Mouse (Mus musculus) macrophage (primary cell): Measurements from ENCODE around the gene Dync1li2. TPM values are rescaled to one million over a fixed set of nuclear protein-coding genes. Genes with fewer than 3 reads are reported as not detected.

Experiments
- H3K27ac ChIP-seq: fragments of 350-480 bp; formaldehyde crosslinking; 2 replicates; pipeline ENCODE4 v1.9.0; 2021
- H3K36me3 ChIP-seq: fragments of 350-480 bp; formaldehyde crosslinking; 2 replicates; pipeline ENCODE4 v1.9.0; 2021; ENCODE audit errors: inconsistent target
- H3K4me3 ChIP-seq: fragments of 350-480 bp; formaldehyde crosslinking; 2 replicates; pipeline ENCODE4 v1.9.0; 2021; ENCODE audit errors: inconsistent target
- H3K79me2 ChIP-seq: fragments of 350-480 bp; formaldehyde crosslinking; 2 replicates; pipeline ENCODE4 v1.9.0; 2021; ENCODE audit errors: inconsistent target
- WGBS: methylation state at CpG from one replicate; pipeline ENCODE4 v1.1.7; 2026; ENCODE audit warnings: inconsistent platforms; ENCODE audit not compliant: missing documents; 5-methylcytosine and 5-hydroxymethylcytosine counted together
- polyA plus RNA-seq: library from polyadenylated mRNA; stranded (reverse); fragments of 250-400 nt; gene quantifications from 3 replicates; pipeline ENCODE4 v1.2.4, GENCODE M21; 2018; ENCODE audit warnings: inconsistent platforms

Dync1li2 gene
- polyA plus RNA-seq, 1 experiment from 2014 or later: 36.4 TPM

DNA sequence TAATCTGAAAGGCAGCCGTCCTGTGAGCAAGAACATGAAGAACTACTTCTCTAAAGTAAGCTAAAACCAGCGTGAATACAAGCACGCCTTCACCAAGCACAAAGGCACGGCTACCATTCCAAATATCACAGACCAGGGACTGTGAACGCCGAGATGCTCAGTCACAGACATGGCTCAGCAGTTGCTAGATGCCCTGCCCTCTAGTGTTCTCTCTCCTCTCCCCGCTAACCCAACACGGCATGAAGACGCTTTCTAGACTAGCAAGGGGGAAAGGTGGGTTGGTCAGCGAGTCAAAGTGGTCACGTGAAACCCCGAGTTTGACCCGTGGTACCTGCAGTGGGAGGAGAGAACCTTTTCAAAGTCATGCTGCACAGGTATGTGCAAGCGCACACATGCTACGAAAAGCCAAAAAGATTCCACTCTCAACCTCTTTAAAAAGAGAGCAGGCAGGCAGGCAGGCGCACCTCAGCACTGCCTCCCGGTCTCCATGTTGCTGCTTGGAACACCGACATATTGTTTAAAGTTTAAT lies 8.0 kb downstream of the Dync1li2 start:
- Histone ChIP-seq H3K27ac (no peak overlapping the region), H3K79me2 (peaks cover 79% of the 10 kb centered on the region), H3K4me3 (no peak overlapping the region), H3K36me3 (peaks cover 73% of the 10 kb centered on the region)
- 90% methylated on average over 17 of the region's 18 CpGs for WGBS

DNA sequence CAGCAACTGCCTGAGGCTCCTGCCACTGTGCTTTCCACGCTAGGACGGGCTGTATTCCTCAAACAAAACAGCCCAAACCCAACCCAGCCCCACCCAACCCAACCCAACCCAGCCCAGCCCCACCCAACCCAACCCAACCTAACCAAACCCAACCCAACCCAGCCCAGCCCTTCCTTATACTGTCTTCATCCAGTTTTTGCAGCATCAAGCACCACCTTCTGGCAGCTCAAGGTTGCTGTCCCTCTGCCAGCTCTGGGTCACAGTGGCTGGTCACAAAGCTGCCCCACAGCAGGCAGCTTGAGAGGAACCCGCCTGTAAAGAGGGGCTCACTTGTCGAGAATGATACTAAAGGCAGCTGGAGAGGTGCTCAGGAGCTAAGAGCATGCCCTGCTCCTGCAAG lies 8.6 kb downstream of the Dync1li2 start:
- Histone ChIP-seq H3K4me3 (no peak overlapping the region), H3K79me2 (peaks cover 72% of the 10 kb centered on the region), H3K36me3 (peaks cover 71% of the 10 kb centered on the region), H3K27ac (no peak overlapping the region)
- WGBS: 53% methylated on average over 4 of the region's 4 CpGs

DNA sequence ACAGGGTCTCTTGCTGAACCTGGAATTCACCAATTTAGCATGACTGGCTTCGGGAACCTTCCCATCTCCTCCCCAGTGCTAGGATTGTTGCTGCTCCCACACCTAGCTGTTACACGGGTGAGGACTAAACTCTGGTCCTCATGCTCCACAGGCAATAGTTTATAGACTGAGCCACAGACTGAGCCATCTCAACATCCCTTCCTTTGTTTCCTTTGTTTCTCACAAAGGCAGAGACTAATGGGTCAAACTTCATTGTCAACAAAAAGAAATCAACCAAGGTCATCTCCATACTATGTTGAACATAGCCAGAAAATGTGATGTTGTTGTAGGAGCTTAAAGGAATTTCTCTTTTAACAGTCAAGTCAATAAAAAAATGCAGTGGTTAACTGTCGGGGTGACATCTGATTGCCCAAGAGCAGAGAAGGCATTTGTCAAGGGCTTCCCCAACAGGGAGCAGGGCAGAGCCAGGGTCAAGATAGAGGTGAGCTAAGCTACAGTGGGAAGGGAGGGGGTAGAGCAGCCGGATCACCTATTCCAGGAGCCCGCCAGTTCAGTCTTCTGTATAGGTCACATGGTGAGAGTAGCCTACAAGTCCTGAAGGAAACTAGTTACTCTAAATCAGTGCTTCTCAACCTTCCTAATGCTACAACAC lies 9.5 kb downstream of the Dync1li2 start:
- no peak overlapping the region for H3K4me3 ChIP-seq
- peaks cover 71% of the 10 kb centered on the region for H3K36me3 ChIP-seq
- H3K79me2 ChIP-seq: peaks cover 63% of the 10 kb centered on the region
- WGBS: 60% methylated on average over 5 of the region's 5 CpGs
- no peak overlapping the region for H3K27ac ChIP-seq

DNA sequence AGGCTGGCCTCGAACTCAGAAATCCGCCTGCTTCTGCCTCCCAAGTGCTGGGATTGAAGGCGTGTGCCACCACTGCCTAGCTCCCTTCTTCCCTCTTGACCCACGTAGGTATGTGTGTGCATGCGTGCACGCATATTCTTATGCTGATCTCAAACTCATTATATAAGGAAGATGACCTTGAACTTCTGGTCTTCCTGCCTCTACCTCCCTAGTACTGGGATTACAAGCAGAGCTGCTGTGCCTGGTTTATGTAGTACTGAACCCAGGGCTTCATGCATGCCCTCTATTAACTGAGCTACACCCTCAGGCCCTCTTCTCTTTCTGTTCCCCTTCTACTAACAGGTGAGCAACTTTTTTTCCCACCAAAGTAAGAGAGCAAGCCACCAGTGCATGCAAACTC lies 10.2 kb downstream of the Dync1li2 start:
- H3K79me2 ChIP-seq: peaks cover 56% of the 10 kb centered on the region
- peaks cover 73% of the 10 kb centered on the region for H3K36me3 ChIP-seq
- no peak overlapping the region for H3K4me3 ChIP-seq
- WGBS: 98% methylated on average over 6 of the region's 6 CpGs
- no peak overlapping the region for H3K27ac ChIP-seq

DNA sequence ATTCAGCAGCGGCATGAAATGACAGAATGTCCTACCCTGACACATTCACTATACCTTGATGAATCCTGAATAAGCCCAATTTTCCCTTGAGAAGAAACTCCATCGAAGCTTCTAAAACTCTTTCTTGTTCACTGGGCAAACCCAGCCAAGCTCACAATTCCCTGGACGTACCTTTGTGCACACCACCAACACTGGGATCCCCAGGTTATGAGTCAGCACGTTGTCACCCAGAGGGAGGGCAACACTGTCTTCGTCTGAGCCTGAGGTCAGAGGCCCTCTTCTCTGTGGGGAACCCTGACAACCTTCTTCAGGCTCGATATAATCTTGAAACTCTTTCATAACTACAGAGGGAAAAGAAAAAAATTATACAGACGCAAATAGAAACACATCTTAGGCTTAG lies 12.6 kb downstream of the Dync1li2 start:
- peaks cover 45% of the 10 kb centered on the region for H3K79me2 ChIP-seq
- H3K4me3 ChIP-seq: no peak overlapping the region
- WGBS: 86% methylated on average over 7 of the region's 7 CpGs
- H3K36me3 ChIP-seq: peaks cover 79% of the 10 kb centered on the region
- no peak overlapping the region for H3K27ac ChIP-seq

DNA sequence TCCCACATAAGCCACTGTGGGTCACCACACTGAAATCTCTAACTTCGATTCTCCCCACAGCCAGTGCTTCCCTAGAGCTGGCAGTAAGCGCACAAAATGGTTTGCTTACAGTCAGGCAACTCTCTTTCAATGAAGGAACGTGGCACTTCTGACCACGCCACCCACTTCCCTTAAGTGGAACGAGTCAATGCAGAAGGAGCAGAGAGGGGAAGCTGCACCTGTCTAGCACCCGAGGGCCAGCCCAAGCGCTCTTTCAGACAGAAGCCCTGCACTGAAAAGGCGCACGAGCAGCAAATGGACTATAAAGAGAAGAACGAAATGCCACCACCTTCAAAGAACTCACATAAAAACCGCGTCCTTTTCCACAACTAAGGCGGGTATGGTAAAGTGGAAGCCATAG lies 15.1 kb downstream of the Dync1li2 start:
- no peak overlapping the region for H3K27ac ChIP-seq
- H3K79me2 ChIP-seq: peaks cover 20% of the 10 kb centered on the region
- no peak overlapping the region for H3K4me3 ChIP-seq
- WGBS: 63% methylated on average over 12 of the region's 13 CpGs
- H3K36me3 ChIP-seq: peaks cover 86% of the 10 kb centered on the region

DNA sequence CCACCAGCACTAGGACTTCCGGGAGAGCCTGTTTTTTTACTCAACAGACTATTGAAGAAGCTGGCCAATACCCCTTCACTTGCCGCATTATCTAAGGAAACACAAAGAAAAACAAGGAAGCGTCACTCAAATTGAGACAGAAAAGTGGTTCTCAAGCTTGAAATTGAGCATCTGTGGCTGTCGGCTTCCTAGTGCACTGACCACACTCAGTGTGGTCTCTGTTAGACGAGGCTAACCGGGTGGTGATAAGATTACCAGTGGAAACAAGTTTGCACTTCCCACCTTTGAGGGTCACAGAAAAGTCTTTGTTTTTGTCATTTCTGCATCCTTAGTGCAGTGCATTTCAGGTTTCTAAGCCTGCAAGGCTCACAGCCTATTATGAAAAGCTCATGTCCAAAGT lies 20.5 kb downstream of the Dync1li2 start:
- 90% methylated on average over 6 of the region's 6 CpGs for WGBS

DNA sequence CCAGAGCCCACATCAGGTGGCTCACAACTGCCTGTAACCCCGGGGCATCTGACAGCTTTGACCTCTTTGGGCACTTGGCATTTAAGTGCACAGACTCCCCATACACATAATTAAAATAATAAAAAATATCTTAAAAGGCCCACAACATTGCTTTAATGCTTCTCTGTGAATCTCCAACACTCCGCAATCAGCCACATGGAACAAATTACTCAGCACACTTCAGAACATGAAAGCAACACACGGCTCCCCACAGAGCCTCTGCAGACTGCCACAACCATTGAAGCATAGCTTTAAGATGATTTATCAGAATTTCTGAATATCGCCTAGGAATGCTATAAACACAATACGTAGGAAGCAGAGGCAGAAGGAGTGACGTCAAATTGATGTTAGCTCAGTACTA lies 26.8 kb downstream of the Dync1li2 start:
- 92% methylated on average over 6 of the region's 6 CpGs for WGBS
- H3K27ac ChIP-seq: no peak overlapping the region
- peaks cover 37% of the 10 kb centered on the region for H3K36me3 ChIP-seq
- no peaks in the 10 kb centered on the region for H3K79me2 ChIP-seq
- no peak overlapping the region for H3K4me3 ChIP-seq

More for the DNA sequence above, 20.5 kb downstream of the Dync1li2 start:
- Histone ChIP-seq H3K36me3 (peaks cover 86% of the 10 kb centered on the region), H3K27ac (no peak overlapping the region), H3K4me3 (no peak overlapping the region), H3K79me2 (no peaks in the 10 kb centered on the region)

DNA sequence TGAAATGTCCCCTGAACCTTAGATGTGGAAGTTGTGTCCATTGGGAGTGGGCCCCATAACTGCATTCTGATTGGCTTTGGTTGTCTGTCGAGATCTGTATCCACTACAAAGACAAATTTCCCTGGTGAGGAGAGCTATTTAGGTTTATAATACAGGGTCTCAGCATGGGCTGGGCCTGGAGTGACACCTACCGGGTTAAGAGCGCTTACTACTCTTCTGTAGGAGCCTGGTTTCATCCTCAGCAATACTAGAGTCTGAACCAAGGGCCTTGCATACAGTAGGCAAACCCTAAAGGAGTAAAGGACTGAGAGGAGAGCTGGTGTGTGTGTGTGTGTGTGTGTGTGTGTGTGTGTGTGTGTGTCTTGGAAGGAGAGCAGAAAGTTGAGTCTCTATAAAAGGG lies 28.6 kb downstream of the Dync1li2 start:
- H3K36me3 ChIP-seq: peaks cover 21% of the 10 kb centered on the region
- no peaks in the 10 kb centered on the region for H3K79me2 ChIP-seq
- no peak overlapping the region for H3K27ac ChIP-seq
- no peak overlapping the region for H3K4me3 ChIP-seq
- WGBS: 95% methylated on average over 3 of the region's 3 CpGs

DNA sequence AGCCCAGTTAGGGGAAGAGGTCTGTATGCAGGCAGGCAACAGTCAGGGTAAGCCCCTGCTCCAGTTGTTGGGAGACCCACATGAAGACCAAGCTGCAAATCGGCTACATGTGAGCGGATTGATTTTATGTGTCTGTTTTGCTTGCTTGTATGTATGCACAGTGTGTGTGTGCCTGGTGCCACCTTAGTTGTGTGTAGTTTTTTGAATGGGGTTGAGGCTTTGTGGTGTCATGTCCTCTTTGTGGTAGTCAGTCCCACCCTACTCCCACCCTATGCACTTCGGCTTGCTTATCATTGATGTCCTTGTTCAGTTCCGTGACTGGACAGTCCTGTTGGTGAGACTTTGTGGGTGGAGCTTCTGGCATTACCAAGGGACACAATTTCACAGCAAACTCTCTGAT lies 29.1 kb downstream of the Dync1li2 start:
- Histone ChIP-seq H3K79me2 (no peaks in the 10 kb centered on the region), H3K36me3 (peaks cover 17% of the 10 kb centered on the region), H3K4me3 (no peak overlapping the region), H3K27ac (no peak overlapping the region)
- 86% methylated on average over 2 of the region's 4 CpGs for WGBS

DNA sequence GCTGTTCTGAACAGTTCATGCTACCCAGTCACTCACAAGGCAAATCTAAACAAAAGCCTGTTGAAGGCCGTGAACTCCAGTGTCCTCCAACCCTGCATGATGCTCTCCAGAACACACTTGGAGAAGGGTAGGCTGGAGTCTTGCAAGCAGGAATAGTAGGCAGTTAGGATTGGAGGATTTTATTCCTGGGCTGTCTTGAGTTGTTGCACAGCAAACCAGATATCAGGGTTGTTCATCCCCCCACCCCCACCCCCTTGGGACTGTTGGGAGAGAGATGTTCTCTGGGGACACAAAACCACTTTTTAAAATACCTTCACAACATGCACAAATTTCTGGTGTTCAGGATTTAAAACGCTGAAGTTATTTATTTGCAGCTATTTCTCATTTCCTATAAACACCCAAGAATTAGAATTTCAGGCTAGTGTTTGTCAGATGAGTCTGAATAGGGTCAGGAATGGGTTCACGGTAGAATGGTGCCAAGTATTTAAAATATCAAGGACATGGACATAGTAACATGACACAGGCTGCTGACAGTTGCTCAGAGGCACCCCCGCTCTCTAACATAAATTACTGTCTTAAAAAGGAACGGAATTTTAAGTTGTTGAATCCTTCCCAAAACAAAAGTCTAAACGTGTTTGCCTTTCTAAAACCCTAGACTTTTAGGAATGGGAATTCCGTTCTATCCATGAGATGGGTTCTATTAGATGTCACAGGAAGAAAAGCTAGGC lies 29.9 kb downstream of the Dync1li2 start:
- H3K79me2 ChIP-seq: no peaks in the 10 kb centered on the region
- H3K27ac ChIP-seq: no peak overlapping the region
- peaks cover 10% of the 10 kb centered on the region for H3K36me3 ChIP-seq
- WGBS: 83% methylated on average over 7 of the region's 7 CpGs
- no peak overlapping the region for H3K4me3 ChIP-seq

DNA sequence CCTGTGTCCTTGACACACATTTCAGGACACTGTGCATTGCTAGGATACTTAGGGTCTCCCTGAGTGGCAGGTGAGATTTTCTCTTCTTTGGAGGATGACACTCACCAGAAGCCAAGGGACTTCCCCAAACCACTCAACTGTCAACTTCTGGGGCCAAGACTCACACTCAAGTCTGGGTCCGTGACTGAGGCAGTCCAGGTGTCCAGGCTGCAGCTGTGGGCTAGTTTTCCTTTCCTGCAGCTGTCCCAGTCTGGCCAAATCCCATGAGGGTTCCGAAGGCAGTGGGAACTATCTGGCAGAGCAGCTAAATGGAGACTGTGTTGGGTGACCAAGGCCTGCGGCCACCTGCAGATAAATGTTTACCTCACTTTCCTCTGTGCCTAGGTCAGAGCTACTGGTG lies 30.9 kb downstream of the Dync1li2 start:
- H3K36me3 ChIP-seq: no peaks in the 10 kb centered on the region
- no peak overlapping the region for H3K4me3 ChIP-seq
- no peaks in the 10 kb centered on the region for H3K79me2 ChIP-seq
- 83% methylated on average over 3 of the region's 3 CpGs for WGBS
- H3K27ac ChIP-seq: no peak overlapping the region

DNA sequence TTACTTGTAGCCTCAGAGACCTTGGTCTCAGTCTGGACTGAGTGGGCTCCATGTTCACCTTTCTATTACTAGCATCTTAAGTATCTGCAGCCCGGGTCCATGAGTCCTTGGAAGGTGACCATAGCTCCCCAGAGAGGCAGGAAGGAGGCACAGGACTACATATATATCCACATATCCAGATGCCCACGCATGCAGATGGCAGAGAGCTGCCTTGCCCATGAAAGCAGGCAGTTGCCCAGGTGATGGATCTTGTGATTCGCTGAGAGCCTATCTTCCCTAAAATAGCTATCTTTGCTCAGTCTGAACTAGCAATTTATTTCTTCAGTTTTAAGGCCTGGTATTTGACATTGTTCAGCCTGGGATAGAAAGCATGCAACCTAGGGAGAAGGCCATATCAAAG lies 31.4 kb downstream of the Dync1li2 start:
- H3K79me2 ChIP-seq: no peaks in the 10 kb centered on the region
- H3K27ac ChIP-seq: no peak overlapping the region
- 90% methylated on average over 3 of the region's 3 CpGs for WGBS
- H3K36me3 ChIP-seq: no peaks in the 10 kb centered on the region
- H3K4me3 ChIP-seq: no peak overlapping the region

DNA sequence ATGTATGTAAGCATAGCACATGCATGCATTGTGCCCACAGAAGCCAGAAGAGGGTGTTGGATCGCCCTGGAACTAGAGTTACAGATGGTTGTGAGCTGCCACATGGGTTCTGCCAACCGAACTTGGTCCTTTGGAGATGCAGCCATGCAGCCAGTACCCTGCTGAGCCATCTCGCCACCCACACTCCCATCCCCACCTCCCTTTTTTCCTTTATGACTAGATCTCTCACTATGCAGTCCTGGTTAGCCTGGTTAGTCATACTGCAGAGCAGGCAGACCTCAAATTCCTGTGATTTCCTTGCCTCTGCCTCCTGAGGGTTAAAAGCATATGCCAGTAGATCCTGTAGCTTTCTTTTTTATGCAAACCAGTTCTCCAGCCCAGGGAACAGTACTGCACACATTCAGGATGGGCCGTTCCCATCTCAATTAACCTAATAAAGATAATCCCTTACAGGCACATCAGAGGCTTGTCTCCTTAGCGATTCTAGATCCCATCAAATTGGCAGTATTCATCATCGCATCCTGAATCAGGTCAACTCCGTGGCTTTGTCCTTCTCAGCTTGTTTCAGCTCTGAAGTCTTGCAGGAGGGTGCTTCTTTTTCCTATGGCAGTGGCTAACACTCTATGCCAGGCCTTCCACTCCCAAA lies 32.1 kb downstream of the Dync1li2 start:
- WGBS: 86% methylated on average over 7 of the region's 7 CpGs
- Histone ChIP-seq H3K36me3 (no peaks in the 10 kb centered on the region), H3K4me3 (no peak overlapping the region), H3K27ac (no peak overlapping the region), H3K79me2 (no peaks in the 10 kb centered on the region)
